Mouse (Mus musculus) brain, embryonic 14.5 days (tissue): ENCODE results near the gene Fkbp4.

ENCODE experiments used
- CTCF ChIP-seq: fragments of 200-500 bp; IDR thresholded peaks from 2 replicates; pipeline ENCODE4 v1.5.1; 2012; ENCODE audit warnings: inconsistent platforms, mild to moderate bottlenecking, moderate library complexity, borderline replicate concordance; ENCODE audit not compliant: insufficient read depth, insufficient read length; ENCODE audit errors: extremely low read depth
- POLR2A ChIP-seq: fragments of 200-500 bp; IDR thresholded peaks from 2 replicates; pipeline ENCODE4 v1.6.1; 2012; ENCODE audit warnings: mild to moderate bottlenecking, inconsistent platforms, borderline replicate concordance; ENCODE audit not compliant: poor library complexity, insufficient read depth, insufficient read length, severe bottlenecking; ENCODE audit errors: extremely low read depth

DNA sequence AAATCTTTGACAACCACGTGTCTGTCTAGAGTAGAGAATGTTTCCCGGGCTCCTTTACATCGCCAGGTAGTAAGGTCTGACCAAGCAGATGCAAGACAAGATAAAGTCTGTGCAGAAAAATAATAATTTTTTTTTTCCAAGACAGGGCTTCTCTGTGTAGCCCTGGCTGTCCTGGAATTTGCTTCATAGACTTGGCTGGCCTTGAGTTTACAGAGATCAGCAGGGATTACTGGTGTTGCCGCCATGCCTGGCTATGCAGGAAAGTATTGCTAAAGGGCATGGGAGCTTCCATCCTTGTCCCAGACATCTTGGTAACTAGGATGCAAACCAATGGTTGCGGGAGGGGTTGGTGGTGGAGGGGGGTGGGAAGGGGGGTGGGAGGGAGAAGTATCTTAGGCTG, 18.7 kb upstream of the Fkbp4 start:
- TF ChIP-seq CTCF (no peak), POLR2A (no peak)
